Mouse (Mus musculus): ENCODE measurements around the gene Kcnt2.
A peak's percentile ranks its signal among the peaks of the same experiment; 100 is the strongest.

Gene Kcnt2

GRCm38 (mm10) chr1:140492237-140492636 is 246.3 kb downstream of the Kcnt2 start:
- no peak for DNase-seq (ENCODE audit: low read depth, low spot score)

GRCm38 (mm10) chr1:140513451-140513850 is 267.5 kb downstream of the Kcnt2 start:
- DNase-seq (ENCODE audit: low read depth, low spot score) = no peak

GRCm38 (mm10) chr1:140531285-140531908 is 285.4 kb downstream of the Kcnt2 start:
- peak; percentile 52 for DNase-seq (ENCODE audit: low read depth, low spot score)

GRCm38 (mm10) chr1:140534849-140535248 is 288.9 kb downstream of the Kcnt2 start:
- DNase-seq (ENCODE audit: low read depth, low spot score) = no peak

GRCm38 (mm10) chr1:140542066-140542465 is 296.1 kb downstream of the Kcnt2 start:
- DNase-seq (ENCODE audit: low read depth, low spot score) = no peak

- DNase-seq (ENCODE audit: low read depth, low spot score) = no peak
Observed at GRCm38 (mm10) chr1:140548711-140549110, 302.8 kb downstream of the Kcnt2 start.

- DNase-seq (ENCODE audit: low read depth, low spot score) = no peak
Observed at GRCm38 (mm10) chr1:140560801-140561200, 314.8 kb downstream of the Kcnt2 start.

GRCm38 (mm10) chr1:140572141-140572540 is 326.2 kb downstream of the Kcnt2 start:
- no peak for DNase-seq (ENCODE audit: low read depth, low spot score)

GRCm38 (mm10) chr1:140578607-140579006 is 332.6 kb downstream of the Kcnt2 start:
- no peak for DNase-seq (ENCODE audit: low read depth, low spot score)

GRCm38 (mm10) chr1:140588302-140588701 is 342.3 kb downstream of the Kcnt2 start:
- no peak for DNase-seq (ENCODE audit: low read depth, low spot score)

- DNase-seq (ENCODE audit: low read depth, low spot score) = no peak
Observed at GRCm38 (mm10) chr1:140608765-140609297, 362.9 kb downstream of the Kcnt2 start.

GRCm38 (mm10) chr1:140613101-140613500 is 367.1 kb downstream of the Kcnt2 start:
- DNase-seq (ENCODE audit: low read depth, low spot score) = no peak

GRCm38 (mm10) chr1:140614840-140615239 is 368.9 kb downstream of the Kcnt2 start:
- DNase-seq (ENCODE audit: low read depth, low spot score) = no peak

- DNase-seq (ENCODE audit: low read depth, low spot score) = no peak
Observed at GRCm38 (mm10) chr1:140618164-140618563, 372.2 kb downstream of the Kcnt2 start.

GRCm38 (mm10) chr1:140624918-140625317 is 379.0 kb downstream of the Kcnt2 start:
- DNase-seq (ENCODE audit: low read depth, low spot score) = no peak

GRCm38 (mm10) chr1:140659607-140660340 is 413.8 kb downstream of the Kcnt2 start:
- DNase-seq (ENCODE audit: low read depth, low spot score) = peak; percentile 18

GRCm38 (mm10) chr1:140660751-140661403 is 414.9 kb downstream of the Kcnt2 start:
- no peak for DNase-seq (ENCODE audit: low read depth, low spot score)

- DNase-seq (ENCODE audit: low read depth, low spot score) = peak; percentile 46
Observed at GRCm38 (mm10) chr1:140661404-140661787, 415.4 kb downstream of the Kcnt2 start.

Data from ES-CJ7 (cell line).